Mouse (Mus musculus) thymus, adult 2 months (tissue): ENCODE results near the gene Tspan1.

Experiments
- CTCF ChIP-seq: fragments of 200-500 bp; IDR thresholded peaks from 2 replicates; pipeline ENCODE4 v1.5.1; 2012; ENCODE audit warnings: mild to moderate bottlenecking, control low read depth, low read length, moderate library complexity, borderline replicate concordance; ENCODE audit not compliant: control insufficient read depth, poor library complexity, insufficient read depth; ENCODE audit errors: extremely low read depth
- POLR2A ChIP-seq: fragments of 200-500 bp; IDR thresholded peaks from 2 replicates; pipeline ENCODE4 v1.6.1; 2012; ENCODE audit warnings: mild to moderate bottlenecking, low read length, control low read depth, moderate library complexity; ENCODE audit not compliant: control insufficient read depth, poor library complexity, insufficient read depth; ENCODE audit errors: extremely low read depth

- TF ChIP-seq POLR2A (no peak), CTCF (no peak)
Measured at GRCm38 (mm10) chr4:116175136-116175535, 7.7 kb upstream of the Tspan1 start.
